Mouse (Mus musculus) MEL (cell line): ENCODE data around the gene Oat. TPM values are rescaled to one million over a fixed set of nuclear protein-coding genes. Genes with fewer than 3 reads are reported as not detected.
A peak's percentile ranks its signal among the peaks of the same experiment; 100 is the strongest.

Experiments used
- DNase-seq: peaks from one replicate; pipeline ENCODE4 v3.0.0; 2011; ENCODE audit warnings: low read depth, low spot score
- H3K27ac ChIP-seq: 2 replicates; pipeline ENCODE4 v1.5.1; 2012; ENCODE audit warnings: low read depth, mild to moderate bottlenecking, control low read depth, low read length, moderate library complexity; ENCODE audit not compliant: control insufficient read depth
- H3K27me3 ChIP-seq, 2 experiments: fragments of 150-350 bp in 1 of 2; sonication (generic) in 1 of 2; 2 replicates each; pipeline ENCODE4 v1.6.1; 2012; ENCODE audit warnings: low read length in 2 of 2, mild to moderate bottlenecking in 2 of 2, improper control_type of control experiment in 1 of 2, moderate library complexity in 1 of 2; ENCODE audit not compliant: insufficient read depth in 2 of 2, control insufficient read depth in 1 of 2
- H3K36me3 ChIP-seq, 2 experiments: 2 replicates each; pipeline ENCODE4 v1.6.1; 2012 to 2014; ENCODE audit warnings: low read length in 2 of 2, improper control_type of control experiment in 1 of 2, inconsistent platforms in 1 of 2, mild to moderate bottlenecking in 1 of 2; ENCODE audit not compliant: insufficient read depth in 2 of 2, control insufficient read depth in 1 of 2
- H3K4me1 ChIP-seq, 2 experiments: fragments of 150-350 bp in 1 of 2; sonication (generic) in 1 of 2; 2 replicates each; pipeline ENCODE4 v1.6.1; 2012; ENCODE audit warnings: low read length in 2 of 2, improper control_type of control experiment in 1 of 2, mild to moderate bottlenecking in 1 of 2; ENCODE audit not compliant: insufficient read depth in 2 of 2, control insufficient read depth in 1 of 2
- H3K4me3 ChIP-seq, 2 experiments: fragments of 150-350 bp in 1 of 2; sonication (generic) in 1 of 2; 2 replicates each; pipeline ENCODE4 v1.5.1; 2012; ENCODE audit warnings: low read depth in 2 of 2, low read length in 2 of 2, mild to moderate bottlenecking in 2 of 2, moderate library complexity in 2 of 2, control low read depth in 1 of 2, improper control_type of control experiment in 1 of 2; ENCODE audit not compliant: control insufficient read depth in 1 of 2, insufficient read depth in 1 of 2
- H3K79me2 ChIP-seq: 2 replicates; pipeline ENCODE4 v1.6.1; 2012; ENCODE audit warnings: mild to moderate bottlenecking, low read length, moderate library complexity; ENCODE audit not compliant: control insufficient read depth, poor library complexity, insufficient read depth
- H3K9ac ChIP-seq: 2 replicates; pipeline ENCODE4 v1.6.1; 2012; ENCODE audit warnings: low read depth, mild to moderate bottlenecking, control low read depth, low read length, moderate library complexity; ENCODE audit not compliant: control insufficient read depth, poor library complexity, severe bottlenecking
- H3K9me3 ChIP-seq: fragments of 150-350 bp; sonication (generic); replicated peaks from 2 replicates; pipeline ENCODE4 v1.6.1; 2012; ENCODE audit warnings: mild to moderate bottlenecking, low read length, improper control_type of control experiment, moderate library complexity; ENCODE audit not compliant: insufficient read depth
- CHD1 ChIP-seq: IDR thresholded peaks from 2 replicates; pipeline ENCODE4 v1.6.1; 2012; ENCODE audit warnings: low read depth, mild to moderate bottlenecking, inconsistent platforms, low read length, improper control_type of control experiment
- CHD2 ChIP-seq: IDR thresholded peaks from 2 replicates; pipeline ENCODE4 v1.6.1; 2011; ENCODE audit warnings: low read length, improper control_type of control experiment
- CTCF ChIP-seq, 3 experiments: IDR thresholded peaks in 2 of 3; conservative IDR thresholded peaks in 1 of 3; 2 replicates each; pipeline ENCODE4 v1.5.1; 2011 to 2012; ENCODE audit warnings: low read length in 3 of 3, low read depth in 2 of 3, mild to moderate bottlenecking in 2 of 3, improper control_type of control experiment in 1 of 3, inconsistent platforms in 1 of 3, mixed read lengths in 1 of 3, moderate library complexity in 1 of 3; ENCODE audit not compliant: control insufficient read depth in 1 of 3, insufficient read depth in 1 of 3, poor library complexity in 1 of 3, severe bottlenecking in 1 of 3
- E2F4 ChIP-seq: IDR thresholded peaks from 2 replicates; pipeline ENCODE4 v1.6.1; 2011; ENCODE audit warnings: low read depth, low read length, improper control_type of control experiment, borderline replicate concordance
- EP300 ChIP-seq, 2 experiments: IDR thresholded peaks; 2 replicates each; pipeline ENCODE4 v1.6.1; 2011; ENCODE audit warnings: improper control_type of control experiment in 2 of 2, low read length in 2 of 2, low read depth in 1 of 2, mild to moderate bottlenecking in 1 of 2
- ETS1 ChIP-seq: IDR thresholded peaks from 2 replicates; pipeline ENCODE4 v1.6.1; 2012; ENCODE audit warnings: low read depth, mild to moderate bottlenecking, inconsistent platforms, low read length, improper control_type of control experiment, moderate library complexity
- GABPA ChIP-seq: IDR thresholded peaks from 2 replicates; pipeline ENCODE4 v1.6.1; 2012; ENCODE audit warnings: low read depth, mild to moderate bottlenecking, inconsistent platforms, low read length, improper control_type of control experiment, moderate library complexity
- GATA1 ChIP-seq: IDR thresholded peaks from 2 replicates; pipeline ENCODE4 v1.6.1; 2011; ENCODE audit warnings: low read depth, low read length, improper control_type of control experiment
- HCFC1 ChIP-seq: IDR thresholded peaks from 2 replicates; pipeline ENCODE4 v1.6.1; 2012; ENCODE audit warnings: low read depth, mild to moderate bottlenecking, inconsistent platforms, low read length, improper control_type of control experiment, moderate library complexity
- JUND ChIP-seq: IDR thresholded peaks from 2 replicates; pipeline ENCODE4 v1.6.1; 2011; ENCODE audit warnings: low read depth, mild to moderate bottlenecking, improper control_type of control experiment, low read length
- KAT2A ChIP-seq: conservative IDR thresholded peaks from 2 replicates; pipeline ENCODE4 v1.6.1; 2012; ENCODE audit warnings: low read depth, low read length, improper control_type of control experiment, inconsistent platforms
- MAFK ChIP-seq: IDR thresholded peaks from 2 replicates; pipeline ENCODE4 v1.6.1; 2011; ENCODE audit warnings: low read depth, mild to moderate bottlenecking, low read length, improper control_type of control experiment, borderline replicate concordance
- MAX ChIP-seq: IDR thresholded peaks from 2 replicates; pipeline ENCODE4 v1.6.1; 2011; ENCODE audit warnings: low read length, improper control_type of control experiment
- MAZ ChIP-seq: IDR thresholded peaks from 2 replicates; pipeline ENCODE4 v1.6.1; 2012; ENCODE audit warnings: low read depth, mild to moderate bottlenecking, inconsistent platforms, low read length, improper control_type of control experiment
- MEF2A ChIP-seq: IDR thresholded peaks from 2 replicates; pipeline ENCODE4 v1.6.1; 2014; ENCODE audit warnings: low read depth, mild to moderate bottlenecking, inconsistent platforms, low read length, improper control_type of control experiment; ENCODE audit not compliant: poor library complexity, insufficient replicate concordance, severe bottlenecking; ENCODE audit errors: extremely low read depth
- MXI1 ChIP-seq: IDR thresholded peaks from 2 replicates; pipeline ENCODE4 v1.6.1; 2011; ENCODE audit warnings: mild to moderate bottlenecking, low read depth, low read length, improper control_type of control experiment
- MYB ChIP-seq: IDR thresholded peaks from 2 replicates; pipeline ENCODE4 v1.6.1; 2011; ENCODE audit warnings: mild to moderate bottlenecking, low read depth, low read length, improper control_type of control experiment
- MYC ChIP-seq: IDR thresholded peaks from 2 replicates; pipeline ENCODE4 v1.6.1; 2011; ENCODE audit warnings: low read depth, mild to moderate bottlenecking, low read length, improper control_type of control experiment, moderate library complexity
- NELFE ChIP-seq: IDR thresholded peaks from 2 replicates; pipeline ENCODE4 v1.6.1; 2011; ENCODE audit warnings: low read depth, low read length, improper control_type of control experiment
- NRF1 ChIP-seq: IDR thresholded peaks from 2 replicates; pipeline ENCODE4 v1.6.1; 2014; ENCODE audit warnings: low read depth, mild to moderate bottlenecking, inconsistent platforms, low read length, improper control_type of control experiment, moderate library complexity; ENCODE audit not compliant: poor library complexity, insufficient read depth, severe bottlenecking
- POLR2A ChIP-seq, 2 experiments: IDR thresholded peaks; 2 replicates each; pipeline ENCODE4 v1.6.1; 2011 to 2012; ENCODE audit warnings: low read length in 2 of 2, mild to moderate bottlenecking in 2 of 2, control low read depth in 1 of 2, improper control_type of control experiment in 1 of 2, low read depth in 1 of 2, moderate library complexity in 1 of 2; ENCODE audit not compliant: control insufficient read depth in 1 of 2, insufficient read depth in 1 of 2, poor library complexity in 1 of 2
- POLR2AphosphoS2 ChIP-seq: IDR thresholded peaks from 2 replicates; pipeline ENCODE4 v1.6.1; 2011; ENCODE audit warnings: low read length, improper control_type of control experiment
- POLR2AphosphoS5 ChIP-seq: IDR thresholded peaks from 2 replicates; pipeline ENCODE4 v1.6.1; 2012; ENCODE audit warnings: low read depth, borderline replicate concordance, mild to moderate bottlenecking, inconsistent platforms, low read length, moderate library complexity, mixed read lengths
- RAD21 ChIP-seq: IDR thresholded peaks from 2 replicates; pipeline ENCODE4 v1.6.1; 2011; ENCODE audit warnings: mild to moderate bottlenecking, low read depth, low read length, improper control_type of control experiment
- RCOR1 ChIP-seq: IDR thresholded peaks from 2 replicates; pipeline ENCODE4 v1.6.1; 2012; ENCODE audit warnings: low read depth, mild to moderate bottlenecking, inconsistent platforms, low read length, improper control_type of control experiment
- SIN3A ChIP-seq: IDR thresholded peaks from 2 replicates; pipeline ENCODE4 v1.6.1; 2012; ENCODE audit warnings: low read length, improper control_type of control experiment, inconsistent platforms
- TAL1 ChIP-seq: IDR thresholded peaks from 2 replicates; pipeline ENCODE4 v1.6.1; 2012; ENCODE audit warnings: mild to moderate bottlenecking, inconsistent platforms, low read length, moderate library complexity, mixed read lengths
- TBP ChIP-seq: IDR thresholded peaks from 2 replicates; pipeline ENCODE4 v1.8.0; 2011; ENCODE audit warnings: low read depth, low read length, improper control_type of control experiment
- TCF12 ChIP-seq: IDR thresholded peaks from 2 replicates; pipeline ENCODE4 v1.6.1; 2014; ENCODE audit warnings: low read depth, mild to moderate bottlenecking, inconsistent platforms, low read length, improper control_type of control experiment, moderate library complexity
- UBTF ChIP-seq: IDR thresholded peaks from 2 replicates; pipeline ENCODE4 v1.6.1; 2012; ENCODE audit warnings: low read depth, mild to moderate bottlenecking, inconsistent platforms, low read length, improper control_type of control experiment, moderate library complexity, borderline replicate concordance; ENCODE audit not compliant: insufficient read depth
- USF1 ChIP-seq: IDR thresholded peaks from 2 replicates; pipeline ENCODE4 v1.6.1; 2014; ENCODE audit warnings: low read depth, mild to moderate bottlenecking, inconsistent platforms, low read length, improper control_type of control experiment, moderate library complexity
- USF2 ChIP-seq, 2 experiments: IDR thresholded peaks; 2 replicates each; pipeline ENCODE4 v1.6.1; 2011 to 2012; ENCODE audit warnings: improper control_type of control experiment in 2 of 2, low read length in 2 of 2, borderline replicate concordance in 1 of 2, inconsistent platforms in 1 of 2, low read depth in 1 of 2, mild to moderate bottlenecking in 1 of 2; ENCODE audit not compliant: insufficient read depth in 1 of 2
- ZC3H11A ChIP-seq: IDR thresholded peaks from 2 replicates; pipeline ENCODE4 v1.6.1; 2012; ENCODE audit warnings: low read depth, mild to moderate bottlenecking, inconsistent platforms, low read length, improper control_type of control experiment
- ZKSCAN1 ChIP-seq: IDR thresholded peaks from 2 replicates; pipeline ENCODE4 v1.6.1; 2012; ENCODE audit warnings: low read depth, mild to moderate bottlenecking, inconsistent platforms, low read length, improper control_type of control experiment, moderate library complexity
- ZMIZ1 ChIP-seq: IDR thresholded peaks from 2 replicates; pipeline ENCODE4 v1.6.1; 2012; ENCODE audit warnings: low read depth, mild to moderate bottlenecking, inconsistent platforms, low read length, improper control_type of control experiment, moderate library complexity
- ZNF384 ChIP-seq: IDR thresholded peaks from 2 replicates; pipeline ENCODE4 v1.6.1; 2012; ENCODE audit warnings: low read depth, mild to moderate bottlenecking, inconsistent platforms, low read length, improper control_type of control experiment
- polyA plus RNA-seq, 2 experiments: library from polyadenylated mRNA; stranded (reverse) in 1 of 2; unstranded in 1 of 2; fragments of >175 nt in 1 of 2; fragments of >200 nt in 1 of 2; gene quantifications; 2 replicates each; pipeline versions ENCODE4 v1.2.1 to v1.2.4; 2012; ENCODE audit warnings: low replicate concordance in 2 of 2, low read depth in 1 of 2; ENCODE audit not compliant: insufficient read length in 2 of 2, insufficient read depth in 1 of 2, missing spikeins in 1 of 2
- total RNA-seq: library from RNA; depleted of rRNA; stranded (reverse); fragments of 300-350 nt; gene quantifications from 2 replicates; pipeline ENCODE4 v1.2.3, GENCODE M21; 2012; rRNA removed

Oat gene
- 226 and 236 TPM in 2 replicates for total RNA-seq
- polyA plus RNA-seq, result 100 to 1,000 TPM; 190 to 209 TPM

GRCm38 (mm10) chr7:132576116-132576650 lies at the start of gene Oat:
Gene Oat, minus strand, starts transcription at chr7:132576398.
- Histone ChIP-seq H3K27me3 (no peaks in the 10 kb centered on the region), H3K4me3 (peak within 1 kb of the TSS; percentile 58 to 73), H3K27ac (peak within 1 kb of the TSS; percentile 86), H3K4me1 (peaks cover 22 to 24% of the 10 kb centered on the region in 2 experiments), H3K9ac (peak within 1 kb of the TSS; percentile 83), H3K79me2 (peaks cover 31% of the 10 kb centered on the region), H3K9me3 (no peaks in the 10 kb centered on the region), H3K36me3 (peaks cover 0 to 35% of the 10 kb centered on the region in 2 experiments; a peak in 2 of 4 replicates)
- peak; percentile 99 for DNase-seq
- TF ChIP-seq RCOR1 (no peak), ZKSCAN1 (no peak), HCFC1 (peak; percentile 69), ZNF384 (no peak), CHD1 (no peak), ZMIZ1 (peak; percentile 99), SIN3A (peak; percentile 65; the same call in 1 of the 2 replicates), POLR2A (IDR thresholded peaks at IDR 0.05; ENCODE audit: control insufficient read depth in 1 of 2, insufficient read depth in 1 of 2, low read depth in 1 of 2, low read length in 2 of 2, poor library complexity in 1 of 2) (peak; percentile 98 to 99), MXI1 (0 out of 2 replicates have a peak, but pooled peaks have one; percentile 68), RAD21 (no peak), MEF2A (no peak), ZC3H11A (no peak), CTCF (IDR thresholded peaks at IDR 0.05 in 2 of 3, conservative IDR thresholded peaks at IDR 0.05 in 1 of 3; ENCODE audit: control insufficient read depth in 1 of 3, insufficient read depth in 1 of 3, low read depth in 2 of 3, low read length in 3 of 3, poor library complexity in 1 of 3, severe bottlenecking in 1 of 3) (no peak), JUND (no peak), E2F4 (peak; percentile 41; the same call in 1 of the 2 replicates), MYB (no peak), POLR2AphosphoS2 (peak; percentile 99), GATA1 (no peak), GABPA (no peak), MAX (peak; percentile 68; the same call in 1 of the 2 replicates), TCF12 (peak; percentile 69), TAL1 (no peak), CHD2 (no peak), TBP (peak; percentile 95), NRF1 (peak; percentile 36; the same call in 1 of the 2 replicates), POLR2AphosphoS5 (peak; percentile 52; the same call in 1 of the 2 replicates), MAFK (no peak), UBTF (no peak), EP300 (IDR thresholded peaks at IDR 0.05; ENCODE audit: low read depth in 1 of 2, low read length in 2 of 2) (no peak), NELFE (peak; percentile 99), MAZ (no peak), ETS1 (no peak), USF2 (IDR thresholded peaks at IDR 0.05; ENCODE audit: borderline replicate concordance in 1 of 2, insufficient read depth in 1 of 2, low read depth in 1 of 2, low read length in 2 of 2) (no peak), USF1 (peak; percentile 55; the same call in 1 of the 2 replicates), MYC (no peak), KAT2A (no peak)
